Mouse (Mus musculus): ENCODE data around the gene Tes. TPM values are rescaled to one million over a fixed set of nuclear protein-coding genes. Genes with fewer than 3 reads are reported as not detected.

Gene Tes
- polyA plus RNA-seq, 1 experiment from 2014 or later, result 82.5 TPM

Other genes starting within 250 kb of the Tes start
- 0.52 and 1.0 TPM in 2 replicates for gene Tfec, start 166.7 kb upstream of the Tes start, polyA plus RNA-seq (2014; fragmentation: Nextera tagmentation; extraction: Ambion mirVana)
- gene Cav2, start 216.0 kb downstream of the Tes start, polyA plus RNA-seq (2014; fragmentation: Nextera tagmentation; extraction: Ambion mirVana), result 5.3 and 6.4 TPM in 2 replicates
- gene Cav1, start 241.2 kb downstream of the Tes start, polyA plus RNA-seq (2014; fragmentation: Nextera tagmentation; extraction: Ambion mirVana), result 16.5 and 19.9 TPM in 2 replicates